Mouse (Mus musculus) liver, embryonic 15.5 days (tissue): ENCODE measurements around the gene Pax3. TPM values are rescaled to one million over a fixed set of nuclear protein-coding genes. Genes with fewer than 3 reads are reported as not detected.
A peak's percentile ranks its signal among the peaks of the same experiment; 100 is the strongest.

Experiments used
- ATAC-seq: fragments of 200-750 bp; cut with Nextera tagmentation; 2 replicates; pipeline ENCODE4 v1.8.0; 2017; ENCODE audit warnings: moderate number of reproducible peaks, mild to moderate bottlenecking, moderate library complexity; ENCODE audit not compliant: insufficient read depth
- H3K27ac ChIP-seq: fragments of 300-500 bp; sonication (generic); replicated peaks from 2 replicates; pipeline ENCODE4 v1.5.1; 2015; ENCODE audit warnings: mild to moderate bottlenecking, inconsistent platforms
- H3K27me3 ChIP-seq: fragments of 300-500 bp; sonication (generic); 2 replicates; pipeline ENCODE4 v1.6.1; 2015; ENCODE audit warnings: mild to moderate bottlenecking, inconsistent platforms
- H3K36me3 ChIP-seq: fragments of 300-500 bp; sonication (generic); replicated peaks from 2 replicates; pipeline ENCODE4 v1.6.1; 2015; ENCODE audit warnings: moderate library complexity, mild to moderate bottlenecking, inconsistent platforms
- H3K4me1 ChIP-seq: fragments of 300-500 bp; sonication (generic); replicated peaks from 2 replicates; pipeline ENCODE4 v1.6.1; 2015; ENCODE audit warnings: inconsistent platforms
- H3K4me2 ChIP-seq: fragments of 300-500 bp; sonication (generic); 2 replicates; pipeline ENCODE4 v1.6.1; 2015; ENCODE audit warnings: moderate library complexity, mild to moderate bottlenecking, inconsistent platforms
- H3K4me3 ChIP-seq: fragments of 300-500 bp; sonication (generic); replicated peaks from 2 replicates; pipeline ENCODE4 v1.5.1; 2015; ENCODE audit warnings: mild to moderate bottlenecking, inconsistent platforms
- H3K9ac ChIP-seq: fragments of 300-500 bp; sonication (generic); 2 replicates; pipeline ENCODE4 v1.6.1; 2015; ENCODE audit warnings: moderate library complexity, mild to moderate bottlenecking, inconsistent platforms
- H3K9me3 ChIP-seq: fragments of 300-500 bp; sonication (generic); replicated peaks from 2 replicates; pipeline ENCODE4 v1.6.1; 2016; ENCODE audit warnings: inconsistent platforms
- WGBS: fragments of 180-500 bp; shearing (Covaris S2); methylation state at CpG from one replicate; pipeline ENCODE4 v1.1.7; 2015; ENCODE audit warnings: mixed read lengths; ENCODE audit not compliant: insufficient replicate concordance; 5-methylcytosine and 5-hydroxymethylcytosine counted together
- polyA plus RNA-seq: library from polyadenylated mRNA; unstranded; fragments of >200 nt; fragmentation: Nextera tagmentation; extraction: Ambion mirVana; gene quantifications from 2 replicates; pipeline ENCODE4 v1.2.1, GENCODE M21; 2015

Gene Pax3
- polyA plus RNA-seq: 0.02 and 0.06 TPM in 2 replicates

GRCm38 (mm10) chr1:78196751-78197311 is at the start of gene Pax3:
Gene Pax3, minus strand, starts transcription at chr1:78197134.
- Histone ChIP-seq H3K36me3 (no peaks in the 10 kb centered on the region), H3K27me3 (peaks cover 100% of the 10 kb centered on the region), H3K4me2 (peak within 1 kb of the TSS; percentile 43), H3K4me3 (peak within 1 kb of the TSS; percentile 18), H3K9ac (no peak within 1 kb of the TSS), H3K27ac (no peak within 1 kb of the TSS), H3K9me3 (no peaks in the 10 kb centered on the region), H3K4me1 (peaks cover 10% of the 10 kb centered on the region)
- WGBS: under 1% methylated on average over 37 of the region's 37 CpGs
- no peak for ATAC-seq

- Histone ChIP-seq H3K9ac (no peak overlapping the region), H3K4me3 (no peak overlapping the region), H3K27me3 (no peaks in the 10 kb centered on the region), H3K4me1 (no peaks in the 10 kb centered on the region), H3K27ac (no peak overlapping the region), H3K36me3 (no peaks in the 10 kb centered on the region), H3K4me2 (no peak overlapping the region), H3K9me3 (no peaks in the 10 kb centered on the region)
- WGBS: 59% methylated on average over 5 of the region's 5 CpGs
- no peak for ATAC-seq
Measured at GRCm38 (mm10) chr1:78234306-78234705, 37.4 kb upstream of the Pax3 start.

DNA sequence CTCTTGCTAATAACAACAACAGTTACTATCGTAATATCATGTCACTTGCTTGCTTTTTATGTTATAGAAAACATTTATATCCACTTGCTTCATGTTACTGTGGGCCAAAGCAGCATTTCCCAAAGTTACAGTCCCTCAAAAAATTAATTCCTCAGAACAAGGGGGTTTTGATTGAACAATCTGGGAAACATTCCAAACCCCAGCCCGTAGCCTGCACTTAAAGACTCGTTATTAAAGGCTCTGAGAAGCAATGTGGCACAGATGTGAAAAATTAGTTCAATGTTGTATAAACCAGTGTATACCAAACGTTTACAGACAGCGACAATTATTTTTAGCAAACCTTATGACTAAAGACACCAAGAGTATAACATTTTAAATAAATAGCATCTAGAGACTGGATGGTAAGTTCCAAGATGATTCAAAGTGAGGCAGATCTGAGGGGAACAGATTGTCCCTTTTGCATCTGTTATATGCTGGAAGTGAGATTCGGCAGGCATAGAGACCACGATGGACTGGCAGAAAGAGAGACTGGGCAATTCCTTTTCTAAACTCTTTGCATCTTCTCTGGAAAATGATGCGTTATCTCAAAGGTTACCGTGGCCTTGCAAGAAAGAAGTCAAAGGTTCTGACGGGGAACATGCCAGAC is 35.1 kb upstream of the Pax3 start:
- no peak for ATAC-seq
- Histone ChIP-seq H3K36me3 (no peaks in the 10 kb centered on the region), H3K9ac (no peak overlapping the region), H3K27me3 (no peaks in the 10 kb centered on the region), H3K4me2 (no peak overlapping the region), H3K9me3 (no peaks in the 10 kb centered on the region), H3K27ac (no peak overlapping the region), H3K4me3 (no peak overlapping the region), H3K4me1 (no peaks in the 10 kb centered on the region)
- WGBS: 72% methylated on average over 10 of the region's 10 CpGs

DNA sequence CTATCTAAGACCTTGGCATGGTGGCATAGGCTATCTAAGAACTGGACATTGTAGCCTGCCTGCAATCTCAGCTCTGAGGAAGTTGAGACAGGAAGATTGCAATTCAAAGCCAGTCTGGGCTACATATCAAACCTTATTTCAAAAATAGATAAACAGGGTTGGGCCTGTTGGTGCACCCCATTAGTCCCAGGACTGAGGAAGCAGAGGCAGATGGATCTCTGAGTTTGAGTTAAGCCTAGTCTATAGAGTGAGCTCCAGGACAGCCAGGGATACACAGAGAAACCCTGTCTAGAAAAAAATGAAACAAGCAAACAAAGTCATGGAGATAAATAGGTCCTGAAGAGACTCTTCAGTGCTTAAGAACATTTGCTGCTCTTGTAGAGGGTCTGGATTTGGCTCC is 32.9 kb upstream of the Pax3 start:
- Histone ChIP-seq H3K36me3 (no peaks in the 10 kb centered on the region), H3K27me3 (no peaks in the 10 kb centered on the region), H3K9me3 (no peaks in the 10 kb centered on the region), H3K4me3 (no peak overlapping the region), H3K4me2 (no peak overlapping the region), H3K9ac (no peak overlapping the region), H3K4me1 (no peaks in the 10 kb centered on the region), H3K27ac (no peak overlapping the region)
- no peak for ATAC-seq

DNA sequence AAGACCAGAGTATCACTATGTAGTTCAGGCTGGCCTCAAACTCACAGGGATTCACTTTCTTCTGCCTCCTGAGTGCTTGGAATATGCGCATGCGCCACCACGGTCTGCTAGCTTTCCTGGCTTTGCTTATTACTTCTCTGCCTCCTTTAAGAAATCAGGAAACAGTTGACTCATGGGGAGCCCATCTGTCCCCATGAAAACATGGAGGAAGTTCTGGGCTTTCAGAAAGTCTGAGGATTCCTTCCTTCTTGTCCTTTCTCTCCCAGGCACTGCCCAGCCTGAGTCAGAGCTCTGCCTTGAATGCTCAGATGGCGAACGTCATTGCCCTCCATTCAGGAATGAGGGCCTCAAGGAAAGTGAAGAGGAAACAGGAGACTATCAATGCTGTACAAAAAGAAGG is 31.8 kb upstream of the Pax3 start:
- Histone ChIP-seq H3K4me2 (no peak overlapping the region), H3K27me3 (no peaks in the 10 kb centered on the region), H3K36me3 (no peaks in the 10 kb centered on the region), H3K4me1 (no peaks in the 10 kb centered on the region), H3K9ac (no peak overlapping the region), H3K27ac (no peak overlapping the region), H3K9me3 (no peaks in the 10 kb centered on the region), H3K4me3 (no peak overlapping the region)
- 49% methylated on average over 5 of the region's 5 CpGs for WGBS
- no peak for ATAC-seq

DNA sequence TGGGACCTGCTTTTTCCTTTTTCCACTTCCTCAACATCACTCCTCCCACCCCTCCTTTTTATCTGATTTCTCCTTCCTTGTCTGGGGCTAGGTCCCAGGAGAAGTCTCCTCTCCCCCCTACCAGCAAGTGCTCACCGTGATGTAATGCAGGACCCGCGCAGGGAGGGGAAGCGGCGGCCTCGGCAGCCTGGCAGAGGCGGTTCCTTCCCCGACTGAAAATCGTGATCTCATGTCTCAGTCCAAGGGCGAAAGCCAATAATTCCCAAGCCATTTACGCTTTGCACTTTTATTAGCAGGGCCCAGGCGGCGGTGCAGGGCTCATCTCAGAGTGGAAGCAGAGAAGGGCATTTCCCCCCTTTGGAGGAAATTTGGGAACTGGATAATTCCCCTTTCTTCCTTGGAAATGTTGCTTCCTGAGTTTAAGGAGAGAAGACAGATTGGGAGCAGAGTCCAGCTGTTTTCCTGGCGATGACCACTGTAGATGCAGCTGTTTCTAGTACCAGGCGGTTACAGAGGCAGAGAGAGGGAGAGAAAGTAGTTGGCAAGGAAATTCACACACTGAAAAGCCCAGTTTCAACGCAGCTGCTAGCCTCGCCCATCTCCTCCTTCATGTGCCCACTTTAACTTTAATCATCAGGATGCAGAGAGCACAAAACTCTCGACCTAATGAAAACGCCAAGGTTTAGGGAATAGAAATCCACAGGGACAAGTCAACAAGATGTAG is 21.3 kb upstream of the Pax3 start:
- no peaks in the 10 kb centered on the region; the same call in 1 of the 2 replicates for H3K4me1 ChIP-seq
- H3K27me3 ChIP-seq: peaks cover 83% of the 10 kb centered on the region
- ATAC-seq: no peak
- H3K9ac ChIP-seq: no peak overlapping the region
- no peak overlapping the region for H3K4me3 ChIP-seq
- 2% methylated on average over 19 of the region's 19 CpGs for WGBS
- no peaks in the 10 kb centered on the region for H3K36me3 ChIP-seq
- no peak overlapping the region for H3K4me2 ChIP-seq
- H3K27ac ChIP-seq: no peak overlapping the region
- H3K9me3 ChIP-seq: no peaks in the 10 kb centered on the region

DNA sequence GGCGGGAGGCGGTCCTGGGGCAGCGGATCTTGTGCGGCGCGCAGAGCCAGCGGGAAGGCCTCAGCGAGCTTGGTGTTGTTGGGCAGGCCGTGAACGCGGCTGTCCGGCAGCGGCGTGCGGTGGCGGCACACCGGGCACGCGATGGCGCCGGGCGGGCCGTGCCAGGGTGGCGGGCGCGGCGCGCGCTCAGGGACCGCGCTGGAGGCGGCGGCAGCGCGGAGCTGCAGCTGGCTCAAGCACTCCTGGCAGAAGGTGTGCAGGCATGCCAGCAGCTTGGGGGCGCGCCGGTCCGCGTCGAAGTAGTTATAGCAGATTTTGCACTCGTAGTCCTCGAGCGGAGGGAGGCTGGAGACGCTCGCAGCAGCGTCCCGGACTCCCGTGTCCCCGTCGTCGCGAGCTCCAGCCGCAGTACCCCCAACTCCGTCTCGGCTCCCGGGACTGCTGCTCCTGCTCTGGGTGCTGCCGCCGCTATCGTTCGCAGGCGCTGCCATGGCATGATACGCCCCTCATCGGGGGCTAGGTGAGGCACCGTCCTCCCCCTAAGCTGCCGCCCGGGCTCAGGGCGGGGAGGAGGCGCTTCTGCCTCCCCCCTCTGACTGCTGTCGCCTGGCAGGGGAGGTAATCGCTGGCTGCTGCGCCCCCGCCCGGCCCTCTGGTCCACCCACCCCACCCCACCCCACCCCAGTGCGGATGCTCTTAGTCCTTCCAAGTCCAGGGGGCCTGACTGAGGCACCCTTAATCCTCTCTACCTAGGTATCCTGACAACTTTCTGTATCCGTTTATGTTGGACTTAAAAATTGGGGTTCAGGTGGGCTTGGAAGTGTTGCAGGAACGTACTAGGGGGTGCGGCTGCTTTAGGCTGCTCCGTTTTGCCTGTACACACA is 20.5 kb upstream of the Pax3 start:
- Histone ChIP-seq H3K27me3 (peaks cover 92% of the 10 kb centered on the region), H3K36me3 (no peaks in the 10 kb centered on the region), H3K9ac (no peak overlapping the region), H3K4me1 (no peaks in the 10 kb centered on the region; the same call in 1 of the 2 replicates), H3K27ac (no peak overlapping the region), H3K4me3 (peak overlapping the region; percentile 33), H3K4me2 (peak overlapping the region; percentile 61), H3K9me3 (no peaks in the 10 kb centered on the region)
- ATAC-seq: no peak
- WGBS: 2% methylated on average over 74 of the region's 79 CpGs

DNA sequence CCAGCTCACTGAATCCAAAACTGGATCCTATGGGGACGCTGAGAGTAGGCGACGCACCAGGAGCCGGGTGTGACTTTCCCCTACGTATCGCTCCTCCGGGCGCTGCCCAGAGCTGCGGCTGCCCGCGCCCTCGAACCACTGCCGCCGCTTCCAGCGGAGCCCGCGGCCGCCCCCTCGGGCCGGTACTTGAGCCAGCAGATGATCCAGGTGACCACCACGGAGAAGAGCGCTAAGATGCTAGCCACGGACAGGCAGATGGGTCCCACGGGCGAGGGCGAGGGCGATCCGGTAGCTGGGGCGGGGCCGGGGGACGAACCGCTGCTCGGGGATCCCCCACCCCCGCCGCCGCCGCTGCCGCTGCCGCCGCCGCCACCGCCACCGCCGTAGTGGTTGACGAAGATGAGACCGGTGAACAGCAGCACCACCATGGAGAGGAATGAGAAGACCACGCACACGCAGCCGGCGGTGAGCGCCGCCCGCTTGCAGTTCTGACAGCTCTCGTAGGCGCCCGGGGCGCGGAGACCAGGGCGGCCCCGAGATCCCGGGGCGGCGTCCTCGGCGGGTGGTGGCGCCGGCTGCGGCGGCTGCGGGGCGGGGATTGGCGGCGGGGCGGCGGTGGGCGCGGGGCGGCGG is 19.7 kb upstream of the Pax3 start:
- Histone ChIP-seq H3K27ac (no peak overlapping the region), H3K27me3 (peaks cover 98% of the 10 kb centered on the region), H3K4me1 (no peaks in the 10 kb centered on the region; the same call in 1 of the 2 replicates), H3K9me3 (no peaks in the 10 kb centered on the region), H3K4me2 (peak overlapping the region; percentile 61), H3K9ac (no peak overlapping the region), H3K4me3 (peak overlapping the region; percentile 33), H3K36me3 (no peaks in the 10 kb centered on the region)
- under 1% methylated on average over 76 of the region's 79 CpGs for WGBS
- no peak for ATAC-seq

GRCm38 (mm10) chr1:78215749-78216508 is 19.0 kb upstream of the Pax3 start:
- Histone ChIP-seq H3K4me2 (peak overlapping the region; percentile 61; the same call in 1 of the 2 replicates), H3K9ac (no peak overlapping the region), H3K36me3 (no peaks in the 10 kb centered on the region), H3K27ac (no peak overlapping the region), H3K4me3 (0 out of 2 replicates have a peak overlapping the region, but pooled peaks have one; percentile 5), H3K27me3 (peaks cover 98% of the 10 kb centered on the region), H3K4me1 (no peaks in the 10 kb centered on the region; the same call in 1 of the 2 replicates), H3K9me3 (no peaks in the 10 kb centered on the region)
- no peak for ATAC-seq
- 1% methylated on average over 36 of the region's 36 CpGs for WGBS

DNA sequence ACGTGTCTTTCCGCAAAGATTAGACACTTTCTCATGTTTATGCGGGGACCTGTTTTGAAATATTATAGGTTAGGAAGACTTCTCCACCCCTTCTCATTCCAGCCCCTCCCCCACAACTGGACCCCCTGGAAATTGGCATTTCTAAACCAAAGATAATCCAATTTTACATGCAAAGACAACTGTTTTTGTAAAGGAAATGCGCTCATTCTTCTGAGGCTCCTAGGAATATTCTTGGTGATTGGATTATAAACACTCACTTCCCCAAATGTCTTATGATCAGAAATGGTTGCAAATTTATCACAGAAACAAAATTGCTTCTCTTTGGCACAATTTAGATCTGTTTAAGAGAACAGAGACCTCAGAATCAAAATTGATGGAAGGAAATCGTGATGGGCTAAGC is 14.1 kb upstream of the Pax3 start:
- Histone ChIP-seq H3K4me3 (no peak overlapping the region), H3K4me2 (no peak overlapping the region), H3K27me3 (peaks cover 99% of the 10 kb centered on the region), H3K27ac (no peak overlapping the region), H3K36me3 (no peaks in the 10 kb centered on the region), H3K9ac (no peak overlapping the region), H3K9me3 (no peaks in the 10 kb centered on the region), H3K4me1 (no peaks in the 10 kb centered on the region)
- no peak for ATAC-seq
- 4% methylated on average over 5 of the region's 5 CpGs for WGBS
